In the genomic region with DNA sequence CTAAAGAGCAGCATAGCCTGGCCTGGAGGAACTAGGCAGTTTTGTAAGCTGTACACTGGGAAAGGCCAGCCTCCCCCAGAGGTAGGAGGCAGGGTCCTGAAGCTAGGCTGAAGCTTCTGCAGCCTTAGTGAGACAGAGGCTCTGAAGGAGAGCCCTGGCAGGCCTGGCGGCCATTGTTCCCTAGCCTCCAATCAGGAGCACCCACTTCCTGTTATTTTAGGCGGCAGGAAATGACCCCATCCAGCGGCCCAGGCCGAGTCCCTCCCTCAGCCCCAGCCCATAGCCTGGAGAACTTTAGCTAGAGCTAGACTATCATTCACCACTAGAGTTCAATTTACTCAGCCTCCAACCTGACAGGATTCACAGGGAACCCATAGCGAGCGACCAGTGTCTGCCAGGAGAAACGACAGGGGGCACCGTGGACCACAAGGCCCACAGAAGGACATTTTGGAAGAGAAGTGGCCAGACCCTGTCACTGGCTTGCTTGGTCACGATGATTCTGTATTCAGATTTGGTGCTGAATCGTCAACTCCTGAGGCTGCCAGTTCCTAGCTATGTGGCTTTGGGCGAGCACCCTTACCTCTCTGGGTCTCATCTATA, we compare ENCODE assay signal across 8 mouse cellular contexts. TPM values are rescaled to one million over a fixed set of nuclear protein-coding genes. Genes with fewer than 3 reads are reported as not detected.
DNase-seq lines count a peak whose midpoint lies in the region; ATAC-seq and TF ChIP-seq lines count a peak whose summit lies in the region.

No protein-coding gene starts in this region.

- peak overlapping the region; percentile 74 for H3K27ac ChIP-seq in heart, embryonic 15.5 days

- no peaks in the 10 kb centered on the region for H3K9me3 ChIP-seq in heart, embryonic 15.5 days (replicated peaks)
- no peaks in the 10 kb centered on the region for H3K9me3 ChIP-seq in megakaryocyte, embryonic 14.5 days

- peak overlapping the region; percentile 44 for H3K4me2 ChIP-seq in heart, embryonic 15.5 days

- peak; percentile 36 for DNase-seq in embryo, embryonic 10 days (ENCODE audit: low spot score)
- peak; percentile 69 to 72 for DNase-seq in kidney, postnatal 36 days
- DNase-seq in urinary bladder, adult 2 months (ENCODE audit: low spot score): no peak
- DNase-seq in retina, postnatal 1 day: no peak
- DNase-seq in spleen, postnatal 36 days (ENCODE audit: low spot score in 2 of 2): no peak

- no peak for ATAC-seq in heart, embryonic 15.5 days (replicated peaks; ENCODE audit: insufficient number of reproducible peaks, insufficient read depth, low FRiP score, low read depth)

- peaks cover 29% of the 10 kb centered on the region for H3K36me3 ChIP-seq in C2C12 (ENCODE audit: control insufficient read depth, insufficient read depth)
- no peaks in the 10 kb centered on the region for H3K36me3 ChIP-seq in heart, embryonic 15.5 days
- H3K36me3 ChIP-seq in megakaryocyte, embryonic 14.5 days (replicated peaks; ENCODE audit: low read length): no peaks in the 10 kb centered on the region

- no peak for TF ChIP-seq CTCF in C2C12 (IDR thresholded peaks at IDR 0.05; ENCODE audit: control insufficient read depth, insufficient read depth, insufficient read length)

- H3K27me3 ChIP-seq in C2C12 (ENCODE audit: control insufficient read depth, insufficient read depth, insufficient read length): no peaks in the 10 kb centered on the region
- no peaks in the 10 kb centered on the region for H3K27me3 ChIP-seq in heart, embryonic 15.5 days
- peaks cover 10% of the 10 kb centered on the region for H3K27me3 ChIP-seq in megakaryocyte, embryonic 14.5 days (replicated peaks)

- H3K79me3 ChIP-seq in C2C12 (ENCODE audit: low read depth): peaks cover 91% of the 10 kb centered on the region

- H3K4me3 ChIP-seq in C2C12 (ENCODE audit: insufficient read depth, poor library complexity, severe bottlenecking): no peak overlapping the region
- 0 out of 2 replicates have a peak overlapping the region, but pooled peaks have one; percentile 5 for H3K4me3 ChIP-seq in heart, embryonic 15.5 days
- peak overlapping the region; percentile 30 for H3K4me3 ChIP-seq in megakaryocyte, embryonic 14.5 days (replicated peaks)

- peak overlapping the region; percentile 5; the same call in 1 of the 2 replicates for H3K9ac ChIP-seq in heart, embryonic 15.5 days

- 59% methylated on average over 11 of the region's 11 CpGs for WGBS in heart, embryonic 15.5 days

- H3K79me2 ChIP-seq in C2C12 (ENCODE audit: control insufficient read depth, insufficient read depth): peaks cover 98% of the 10 kb centered on the region

- peaks cover 77% of the 10 kb centered on the region for H3K4me1 ChIP-seq in heart, embryonic 15.5 days (replicated peaks)
- peaks cover 69% of the 10 kb centered on the region for H3K4me1 ChIP-seq in megakaryocyte, embryonic 14.5 days

- peak overlapping the region; percentile 8 for H3ac ChIP-seq in C2C12 (ENCODE audit: control insufficient read depth, insufficient read length, low read depth)

TF ChIP-seq in C2C12, 6 proteins besides CTCF, POLR2A, EP300 and RAD21:
- TF ChIP-seq CEBPB (IDR thresholded peaks at IDR 0.05; ENCODE audit: low read depth): no peak

RNA-seq across cellular contexts. Expression of a gene that starts 4.4 kb away (rescaled TPM):
- polyA plus RNA-seq in C2C12 (2012; fragmentation: generic; extraction: Trizol): 130 TPM
- 39.4 and 50.7 TPM in 2 replicates for polyA plus RNA-seq in heart, embryonic 15.5 days (2015; fragmentation: Nextera tagmentation; extraction: Ambion mirVana)
- 90.9 and 105 TPM in 2 replicates for polyA plus RNA-seq in megakaryocyte, embryonic 14.5 days (2012; ENCODE audit: insufficient read depth, low replicate concordance)
- 103 and 127 TPM in 2 replicates for polyA plus RNA-seq in urinary bladder, adult 2 months (2012; rRNA removed)

RNA-seq across cellular contexts. Expression of a gene that starts 10.4 kb away (rescaled TPM):
- polyA plus RNA-seq in C2C12 (2012; fragmentation: generic; extraction: Trizol): 110 TPM
- polyA plus RNA-seq in heart, embryonic 15.5 days (2015; fragmentation: Nextera tagmentation; extraction: Ambion mirVana): 73.1 and 77.6 TPM in 2 replicates
- 4.8 and 29.6 TPM in 2 replicates for polyA plus RNA-seq in megakaryocyte, embryonic 14.5 days (2012; ENCODE audit: insufficient read depth, low replicate concordance)
- 85.7 and 101 TPM in 2 replicates for polyA plus RNA-seq in urinary bladder, adult 2 months (2012; rRNA removed)

RNA-seq across cellular contexts. Expression of a gene that starts 34.8 kb away (rescaled TPM):
- 0.62 TPM for polyA plus RNA-seq in C2C12 (2012; fragmentation: generic; extraction: Trizol)
- 5.2 and 10.9 TPM in 2 replicates for polyA plus RNA-seq in heart, embryonic 15.5 days (2015; fragmentation: Nextera tagmentation; extraction: Ambion mirVana)
- not detected in 2 replicates for polyA plus RNA-seq in megakaryocyte, embryonic 14.5 days (2012; ENCODE audit: insufficient read depth, low replicate concordance)
- 17.6 and 22.6 TPM in 2 replicates for polyA plus RNA-seq in urinary bladder, adult 2 months (2012; rRNA removed)

RNA-seq across cellular contexts. Expression of a gene that starts 49.2 kb away (rescaled TPM):
- 85.7 TPM for polyA plus RNA-seq in C2C12 (2012; fragmentation: generic; extraction: Trizol)
- 129 and 149 TPM in 2 replicates for polyA plus RNA-seq in heart, embryonic 15.5 days (2015; fragmentation: Nextera tagmentation; extraction: Ambion mirVana)
- 40.8 and 101 TPM in 2 replicates for polyA plus RNA-seq in megakaryocyte, embryonic 14.5 days (2012; ENCODE audit: insufficient read depth, low replicate concordance)
- 111 and 130 TPM in 2 replicates for polyA plus RNA-seq in urinary bladder, adult 2 months (2012; rRNA removed)

Comparison
In these comparisons a context has a peak if more than half of its experiments do, and no peak if none do; other contexts are left out.
1. DNase-seq: peak in embryo, embryonic 10 days (single experiment) and kidney, postnatal 36 days (2 of 2); none in urinary bladder, adult 2 months (single experiment), retina, postnatal 1 day (single experiment) and spleen, postnatal 36 days (0 of 2).